Mouse (Mus musculus): ENCODE data around the gene Pym1. TPM values are rescaled to one million over a fixed set of nuclear protein-coding genes. Genes with fewer than 3 reads are reported as not detected.
A peak's percentile ranks its signal among the peaks of the same experiment; 100 is the strongest.

Pym1 gene
- polyA plus RNA-seq, 1 experiment: 31.7 TPM

- 7% methylated on average over 14 of the region's 14 CpGs for WGBS
- Histone ChIP-seq H3K4me1 (ENCODE audit: control insufficient read depth, insufficient read depth, insufficient read length) (peaks cover 14% of the 10 kb centered on the region), H3K4me3 (ENCODE audit: extremely low read depth, insufficient read depth, insufficient read length) (peak within 1 kb of the TSS; percentile 96), H3K27ac (ENCODE audit: insufficient read depth, low read length) (peak within 1 kb of the TSS; percentile 98), H3K27me3 (ENCODE audit: control insufficient read depth, insufficient read depth, low read length) (no peaks in the 10 kb centered on the region), H3K36me3 (ENCODE audit: control insufficient read depth, insufficient read depth, low read length) (peaks cover 7% of the 10 kb centered on the region; the same call in 1 of the 2 replicates)
- no peak for TF ChIP-seq CTCF (IDR thresholded peaks at IDR 0.05; ENCODE audit: extremely low read depth, insufficient read depth, insufficient read length, insufficient replicate concordance)
- no peak for TF ChIP-seq POLR2A (IDR thresholded peaks at IDR 0.05; ENCODE audit: low read depth, low read length)
- DNase-seq (ENCODE audit: low read depth in 1 of 2, low spot score in 2 of 2): no peak
Measured at GRCm38 (mm10) chr10:128803771-128804270, 56.1 kb downstream of the Pym1 start, which contains the start of gene Dnajc14. Gene Dnajc14, plus strand, starts transcription at chr10:128804062.

GRCm38 (mm10) chr10:128804271-128805091, 56.8 kb downstream of the Pym1 start, which contains the start of gene Tmem198b:
Gene Tmem198b, minus strand, starts transcription at chr10:128804370.
- H3K27me3 ChIP-seq (ENCODE audit: control insufficient read depth, insufficient read depth, low read length): no peaks in the 10 kb centered on the region
- peaks cover 14% of the 10 kb centered on the region for H3K4me1 ChIP-seq (ENCODE audit: control insufficient read depth, insufficient read depth, insufficient read length)
- WGBS: under 1% methylated on average over 28 of the region's 28 CpGs
- peak; percentile 59 to 63 for DNase-seq (ENCODE audit: low read depth in 1 of 2, low spot score in 2 of 2)
- no peak for TF ChIP-seq CTCF (IDR thresholded peaks at IDR 0.05; ENCODE audit: extremely low read depth, insufficient read depth, insufficient read length, insufficient replicate concordance)
- 0 out of 2 replicates have a peak, but pooled peaks have one; percentile 6 for TF ChIP-seq POLR2A (IDR thresholded peaks at IDR 0.05; ENCODE audit: low read depth, low read length)
- peak within 1 kb of the TSS; percentile 96 for H3K4me3 ChIP-seq (ENCODE audit: extremely low read depth, insufficient read depth, insufficient read length)
- peak within 1 kb of the TSS; percentile 98 for H3K27ac ChIP-seq (ENCODE audit: insufficient read depth, low read length)
- peaks cover 7% of the 10 kb centered on the region; the same call in 1 of the 2 replicates for H3K36me3 ChIP-seq (ENCODE audit: control insufficient read depth, insufficient read depth, low read length)

DNA sequence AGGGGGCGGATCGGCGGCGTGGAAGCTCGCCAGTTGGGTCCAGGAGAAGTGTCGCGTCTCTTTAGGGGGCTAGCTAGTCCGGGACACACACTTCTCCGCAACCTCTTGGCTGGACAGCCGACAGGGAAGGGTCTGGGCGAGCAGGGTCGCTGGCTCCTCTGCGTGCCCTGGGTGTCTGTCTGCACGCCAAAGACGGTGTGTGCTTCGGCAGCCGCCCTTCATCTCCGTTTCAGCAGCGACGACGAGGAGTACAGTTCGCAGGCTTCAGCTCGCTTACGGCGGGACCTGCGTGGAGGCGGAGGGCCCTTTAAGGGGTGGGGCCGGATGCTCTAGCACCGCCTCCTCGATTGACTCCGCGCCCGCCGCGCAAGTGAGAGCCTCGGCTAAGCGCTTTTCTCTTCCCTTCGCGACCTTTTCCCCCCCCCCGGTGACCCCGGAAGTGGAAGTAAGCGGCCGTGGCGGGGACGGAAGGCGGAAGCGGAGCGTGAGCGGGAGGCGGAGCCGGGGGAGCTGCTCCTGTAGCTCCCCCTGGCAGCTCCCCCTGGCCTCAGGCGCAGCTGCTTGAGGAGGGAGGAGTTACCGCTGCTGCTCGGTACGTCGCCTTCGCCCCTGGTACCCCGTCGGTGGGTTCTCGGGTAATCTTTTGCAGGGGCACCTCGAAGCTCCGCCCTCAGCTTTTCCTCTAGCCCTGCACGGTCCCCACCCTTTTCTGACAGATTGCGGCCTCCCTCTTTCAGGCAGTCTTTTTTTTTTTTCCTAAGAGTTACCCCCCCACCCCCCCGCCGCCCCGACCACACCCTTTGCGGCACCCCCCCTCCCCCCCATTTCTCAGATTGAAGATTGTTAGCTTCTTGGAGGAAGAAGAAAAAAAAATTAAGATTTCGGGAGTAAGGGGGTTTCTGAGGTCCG, 57.7 kb downstream of the Pym1 start:
- H3K4me3 ChIP-seq (ENCODE audit: extremely low read depth, insufficient read depth, insufficient read length): peak overlapping the region; percentile 96
- H3K27ac ChIP-seq (ENCODE audit: insufficient read depth, low read length): peak overlapping the region; percentile 98
- H3K36me3 ChIP-seq (ENCODE audit: control insufficient read depth, insufficient read depth, low read length): peaks cover 7% of the 10 kb centered on the region; the same call in 1 of the 2 replicates
- DNase-seq (ENCODE audit: low read depth in 1 of 2, low spot score in 2 of 2): peak; percentile 94 to 97
- no peaks in the 10 kb centered on the region for H3K27me3 ChIP-seq (ENCODE audit: control insufficient read depth, insufficient read depth, low read length)
- WGBS: under 1% methylated on average over 67 of the region's 70 CpGs
- TF ChIP-seq CTCF (IDR thresholded peaks at IDR 0.05; ENCODE audit: extremely low read depth, insufficient read depth, insufficient read length, insufficient replicate concordance) (no peak), POLR2A (IDR thresholded peaks at IDR 0.05; ENCODE audit: low read depth, low read length) (peak; percentile 50)
- peaks cover 14% of the 10 kb centered on the region for H3K4me1 ChIP-seq (ENCODE audit: control insufficient read depth, insufficient read depth, insufficient read length)

GRCm38 (mm10) chr10:128806086-128806485, 58.4 kb downstream of the Pym1 start:
- Histone ChIP-seq H3K27ac (ENCODE audit: insufficient read depth, low read length) (no peak overlapping the region), H3K36me3 (ENCODE audit: control insufficient read depth, insufficient read depth, low read length) (peaks cover 5% of the 10 kb centered on the region; the same call in 1 of the 2 replicates), H3K27me3 (ENCODE audit: control insufficient read depth, insufficient read depth, low read length) (no peaks in the 10 kb centered on the region), H3K4me3 (ENCODE audit: extremely low read depth, insufficient read depth, insufficient read length) (peak overlapping the region; percentile 47; the same call in 1 of the 2 replicates), H3K4me1 (ENCODE audit: control insufficient read depth, insufficient read depth, insufficient read length) (peaks cover 14% of the 10 kb centered on the region)
- no peak for DNase-seq (ENCODE audit: low read depth in 1 of 2, low spot score in 2 of 2)
- TF ChIP-seq POLR2A (IDR thresholded peaks at IDR 0.05; ENCODE audit: low read depth, low read length) (no peak), CTCF (IDR thresholded peaks at IDR 0.05; ENCODE audit: extremely low read depth, insufficient read depth, insufficient read length, insufficient replicate concordance) (no peak)
- 41% methylated on average over 6 of the region's 6 CpGs for WGBS

GRCm38 (mm10) chr10:128807018-128807417, 59.3 kb downstream of the Pym1 start:
- Histone ChIP-seq H3K4me3 (ENCODE audit: extremely low read depth, insufficient read depth, insufficient read length) (no peak overlapping the region), H3K27ac (ENCODE audit: insufficient read depth, low read length) (no peak overlapping the region), H3K4me1 (ENCODE audit: control insufficient read depth, insufficient read depth, insufficient read length) (peaks cover 14% of the 10 kb centered on the region), H3K27me3 (ENCODE audit: control insufficient read depth, insufficient read depth, low read length) (no peaks in the 10 kb centered on the region), H3K36me3 (ENCODE audit: control insufficient read depth, insufficient read depth, low read length) (peaks cover 5% of the 10 kb centered on the region; the same call in 1 of the 2 replicates)
- no peak for DNase-seq (ENCODE audit: low read depth in 1 of 2, low spot score in 2 of 2)
- 90% methylated on average over 8 of the region's 8 CpGs for WGBS
- TF ChIP-seq CTCF (IDR thresholded peaks at IDR 0.05; ENCODE audit: extremely low read depth, insufficient read depth, insufficient read length, insufficient replicate concordance): no peak
- TF ChIP-seq POLR2A (IDR thresholded peaks at IDR 0.05; ENCODE audit: low read depth, low read length): no peak

Other genes with a start within 250 kb of the Pym1 start
- 0.67 and 1.1 TPM in 2 replicates for gene Myl6b, start 249.2 kb upstream of the Pym1 start, polyA plus RNA-seq (2012; rRNA removed)
- gene Esyt1, start 222.0 kb upstream of the Pym1 start, polyA plus RNA-seq (2012; rRNA removed): 121 and 148 TPM in 2 replicates
- 17.4 and 19.9 TPM in 2 replicates for gene Zc3h10, start 200.1 kb upstream of the Pym1 start, polyA plus RNA-seq (2012; rRNA removed)
- 2,135 and 2,270 TPM in 2 replicates for gene Rpl41, start 198.6 kb upstream of the Pym1 start, polyA plus RNA-seq (2012; rRNA removed)
- 16.8 and 18.9 TPM in 2 replicates for gene Pa2g4, start 181.9 kb upstream of the Pym1 start, polyA plus RNA-seq (2012; rRNA removed)
- 1.6 TPM in 2 replicates for gene Erbb3, start 158.2 kb upstream of the Pym1 start, polyA plus RNA-seq (2012; rRNA removed)
- 929 and 934 TPM in 2 replicates for gene Rps26, start 121.1 kb upstream of the Pym1 start, polyA plus RNA-seq (2012; rRNA removed)
- gene Ikzf4, start 101.9 kb upstream of the Pym1 start, polyA plus RNA-seq (2012; rRNA removed): 1.1 and 1.7 TPM in 2 replicates
- 6.5 and 6.9 TPM in 2 replicates for gene Suox, start 73.8 kb upstream of the Pym1 start, polyA plus RNA-seq (2012; rRNA removed)
- 43.3 and 44.4 TPM in 2 replicates for gene Rab5b, start 51.6 kb upstream of the Pym1 start, polyA plus RNA-seq (2012; rRNA removed)
- 0.66 and 9.3 TPM in 2 replicates for gene Pmel, start 43.7 kb upstream of the Pym1 start, polyA plus RNA-seq (2012; rRNA removed)
- 19.5 and 19.8 TPM in 2 replicates for gene Cdk2, start 42.9 kb upstream of the Pym1 start, polyA plus RNA-seq (2012; rRNA removed)
- gene Dgka, start 3.0 kb upstream of the Pym1 start, polyA plus RNA-seq (2012; rRNA removed): 124 and 126 TPM in 2 replicates
- 1.7 and 1.8 TPM in 2 replicates for gene Mmp19, start 43.0 kb downstream of the Pym1 start, polyA plus RNA-seq (2012; rRNA removed)
- gene Dnajc14, start 56.2 kb downstream of the Pym1 start, polyA plus RNA-seq (2012; rRNA removed): 9.1 and 9.4 TPM in 2 replicates
- 10.8 and 11.6 TPM in 2 replicates for gene Tmem198b, start 56.5 kb downstream of the Pym1 start, polyA plus RNA-seq (2012; rRNA removed)
- 3.0 and 4.5 TPM in 2 replicates for gene Sarnp, start 69.4 kb downstream of the Pym1 start, polyA plus RNA-seq (2012; rRNA removed)
- 25.5 and 28.9 TPM in 2 replicates for gene Ormdl2, start 73.8 kb downstream of the Pym1 start, polyA plus RNA-seq (2012; rRNA removed)
- 5.8 and 6.0 TPM in 2 replicates for gene Gdf11, start 143.8 kb downstream of the Pym1 start, polyA plus RNA-seq (2012; rRNA removed)
- 25.8 and 35.7 TPM in 2 replicates for gene Cd63, start 153.1 kb downstream of the Pym1 start, polyA plus RNA-seq (2012; rRNA removed)
- 15.1 and 15.8 TPM in 2 replicates for gene Rdh5, start 175.0 kb downstream of the Pym1 start, polyA plus RNA-seq (2012; rRNA removed)
- 113 and 138 TPM in 2 replicates for gene Bloc1s1, start 176.1 kb downstream of the Pym1 start, polyA plus RNA-seq (2012; rRNA removed)
- gene Itga7, start 185.9 kb downstream of the Pym1 start, polyA plus RNA-seq (2012; rRNA removed): 5.8 and 6.5 TPM in 2 replicates
- 0.07 TPM in 1 of 2 replicates, not detected in the other for gene Mettl7b, start 213.1 kb downstream of the Pym1 start, polyA plus RNA-seq (2012; rRNA removed)
- not detected in 2 replicates for gene Olfr9, start 241.5 kb downstream of the Pym1 start, polyA plus RNA-seq (2012; rRNA removed)

All from spleen, adult 2 months (tissue).